28 mouse cellular contexts compared by ENCODE assay signal in the genomic region with DNA sequence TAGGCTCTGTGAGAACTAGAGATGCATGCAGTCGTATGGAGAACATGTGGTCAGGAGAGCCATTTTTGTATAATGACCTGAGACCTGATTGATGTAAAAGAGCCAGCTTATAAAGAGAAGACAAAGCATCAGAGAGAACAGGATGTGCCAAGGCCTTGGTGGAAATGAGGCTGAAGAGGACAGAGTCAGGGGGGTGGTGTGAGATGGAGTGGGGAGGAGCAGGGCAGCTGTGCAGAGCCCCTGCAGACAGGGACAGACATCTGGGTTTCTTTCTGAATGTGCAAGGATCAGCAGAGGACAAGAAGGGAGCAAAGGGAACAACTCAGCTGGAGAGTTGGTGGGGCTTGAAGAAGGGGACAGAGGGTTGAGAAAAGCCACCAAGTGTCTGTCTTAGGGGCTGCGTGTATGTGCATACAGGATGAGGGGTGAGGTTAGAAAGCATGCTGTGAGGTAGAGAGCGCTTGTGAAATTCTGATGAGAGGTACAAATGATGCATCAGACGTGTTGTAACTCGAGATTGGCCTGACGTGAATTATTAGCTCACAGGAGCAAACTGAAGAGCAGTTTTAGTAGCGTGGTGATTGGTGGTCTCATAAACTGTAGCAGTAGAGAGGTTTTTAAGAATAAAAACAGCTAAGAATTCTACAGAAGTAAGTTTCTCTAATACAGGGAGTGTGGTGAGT. TPM values are rescaled to one million over a fixed set of nuclear protein-coding genes. Genes with fewer than 3 reads are reported as not detected.
DNase-seq lines count a peak whose midpoint lies in the region; ATAC-seq lines count a peak whose summit lies in the region.
"Had no signal": no experiment of that assay in that cellular context is flagged by ENCODE, and none has a peak within 500 bp of the region (broad histone marks: within the 10 kb centered on the region; RNA-seq: fewer than 3 reads in every experiment).

No protein-coding gene starts in this region.

- no peaks in the 10 kb centered on the region for H3K9me3 ChIP-seq in limb, embryonic 12.5 days
- no peaks in the 10 kb centered on the region for H3K9me3 ChIP-seq in limb, embryonic 10.5 days (replicated peaks)
- no peaks in the 10 kb centered on the region for H3K9me3 ChIP-seq in lung, embryonic 15.5 days
- no peaks in the 10 kb centered on the region for H3K9me3 ChIP-seq in limb, embryonic 15.5 days
- H3K9me3 ChIP-seq: hindbrain, embryonic 12.5 days; limb, embryonic 13.5 days; midbrain, embryonic 10.5 days; midbrain, embryonic 15.5 days; neural tube, embryonic 15.5 days had no signal

- peaks cover 11% of the 10 kb centered on the region for H3K4me1 ChIP-seq in limb, embryonic 12.5 days (replicated peaks)
- peaks cover 11% of the 10 kb centered on the region for H3K4me1 ChIP-seq in limb, embryonic 10.5 days
- H3K4me1 ChIP-seq in lung, embryonic 15.5 days, result peaks cover 9% of the 10 kb centered on the region; the same call in 1 of the 2 replicates
- peaks cover 7% of the 10 kb centered on the region; the same call in 1 of the 2 replicates for H3K4me1 ChIP-seq in limb, embryonic 15.5 days
- H3K4me1 ChIP-seq: hindbrain, embryonic 12.5 days; midbrain, embryonic 15.5 days; neural tube, embryonic 15.5 days had no signal

- no peak overlapping the region for H3K4me3 ChIP-seq in limb, embryonic 12.5 days (replicated peaks)
- H3K4me3 ChIP-seq in limb, embryonic 10.5 days, result no peak overlapping the region
- H3K4me3 ChIP-seq in lung, embryonic 15.5 days, result no peak overlapping the region
- H3K4me3 ChIP-seq in limb, embryonic 15.5 days, result no peak overlapping the region
- H3K4me3 ChIP-seq: hindbrain, embryonic 12.5 days; limb, embryonic 13.5 days; midbrain, embryonic 10.5 days; midbrain, embryonic 15.5 days; neural tube, embryonic 15.5 days had no signal

- ATAC-seq in limb, embryonic 12.5 days (ENCODE audit: insufficient number of reproducible peaks, insufficient read depth, low FRiP score, low TSS enrichment, low read depth), result no peak
- ATAC-seq in lung, embryonic 15.5 days (ENCODE audit: borderline replicate concordance, extremely low read depth, low FRiP score, low TSS enrichment), result no peak
- no peak for ATAC-seq in limb, embryonic 15.5 days (ENCODE audit: insufficient number of reproducible peaks, low FRiP score, low TSS enrichment, low read depth)
- ATAC-seq: activated CD4-positive, CD25-positive, alpha-beta regulatory T cell, adult 4 months; forebrain, embryonic 14.5 days; intestine, postnatal 0 days; midbrain, embryonic 15.5 days had no signal

- H3K27me3 ChIP-seq in limb, embryonic 12.5 days, result no peaks in the 10 kb centered on the region
- no peaks in the 10 kb centered on the region for H3K27me3 ChIP-seq in limb, embryonic 10.5 days (ENCODE audit: low read depth, poor library complexity, severe bottlenecking)
- H3K27me3 ChIP-seq in lung, embryonic 15.5 days, result no peaks in the 10 kb centered on the region
- no peaks in the 10 kb centered on the region for H3K27me3 ChIP-seq in limb, embryonic 15.5 days
- H3K27me3 ChIP-seq: hindbrain, embryonic 12.5 days; limb, embryonic 13.5 days; midbrain, embryonic 15.5 days; neural tube, embryonic 15.5 days had no signal

- WGBS in limb, embryonic 12.5 days, result 29% methylated on average over 7 of the region's 7 CpGs
- WGBS in limb, embryonic 10.5 days, result 46% methylated on average over 7 of the region's 7 CpGs
- WGBS in lung, embryonic 15.5 days, result 45% methylated on average over 7 of the region's 7 CpGs
- WGBS in limb, embryonic 15.5 days, result 18% methylated on average over 7 of the region's 7 CpGs

- H3K9ac ChIP-seq in limb, embryonic 12.5 days (replicated peaks), result peak overlapping the region; percentile 1; the same call in 1 of the 2 replicates
- no peak overlapping the region for H3K9ac ChIP-seq in lung, embryonic 15.5 days
- no peak overlapping the region for H3K9ac ChIP-seq in limb, embryonic 15.5 days
- H3K9ac ChIP-seq: hindbrain, embryonic 12.5 days; limb, embryonic 13.5 days; midbrain, embryonic 15.5 days; neural tube, embryonic 15.5 days had no signal

- H3K4me2 ChIP-seq in limb, embryonic 12.5 days, result no peak overlapping the region
- no peak overlapping the region for H3K4me2 ChIP-seq in lung, embryonic 15.5 days
- no peak overlapping the region for H3K4me2 ChIP-seq in limb, embryonic 15.5 days
- H3K4me2 ChIP-seq: hindbrain, embryonic 12.5 days; limb, embryonic 13.5 days; midbrain, embryonic 15.5 days; neural tube, embryonic 15.5 days had no signal

- H3K27ac ChIP-seq in limb, embryonic 12.5 days, result peak overlapping the region; percentile 56; the same call in 1 of the 2 replicates
- no peak overlapping the region; the same call in 1 of the 2 replicates for H3K27ac ChIP-seq in limb, embryonic 10.5 days
- peak overlapping the region; percentile 26; the same call in 1 of the 2 replicates for H3K27ac ChIP-seq in lung, embryonic 15.5 days
- peak overlapping the region; percentile 43; the same call in 1 of the 2 replicates for H3K27ac ChIP-seq in limb, embryonic 15.5 days
- H3K27ac ChIP-seq: hindbrain, embryonic 12.5 days; limb, embryonic 13.5 days; midbrain, embryonic 10.5 days; midbrain, embryonic 15.5 days; neural tube, embryonic 15.5 days had no signal

- DNase-seq in limb, embryonic 10.5 days (ENCODE audit: low spot score), result no peak
- no peak for DNase-seq in lung, adult 18-20 months
- DNase-seq in Muller cell, postnatal 12 days (ENCODE audit: inconsistent ontology term), result peak; percentile 21
- no peak for DNase-seq in left cerebral cortex, adult 8-10 months (ENCODE audit: low spot score in 2 of 2)
- DNase-seq in adrenal gland, postnatal 4 days (ENCODE audit: low spot score in 2 of 2), result no peak
- DNase-seq: adrenal gland, adult 2 months; adrenal gland, postnatal 36 days; cerebellum, adult 2 months; cerebellum, postnatal 14 days; gastrocnemius, postnatal 14 days; heart, postnatal 36 days; kidney, adult 9 months; kidney, postnatal 10 days; layer of hippocampus, adult 9-11 months; retina, postnatal 1 day; right cerebral cortex, postnatal 14 days; thymus, postnatal 14 days had no signal

- no peaks in the 10 kb centered on the region for H3K36me3 ChIP-seq in limb, embryonic 12.5 days
- no peaks in the 10 kb centered on the region for H3K36me3 ChIP-seq in limb, embryonic 10.5 days
- H3K36me3 ChIP-seq in lung, embryonic 15.5 days, result no peaks in the 10 kb centered on the region
- H3K36me3 ChIP-seq in limb, embryonic 15.5 days, result no peaks in the 10 kb centered on the region
- H3K36me3 ChIP-seq: hindbrain, embryonic 12.5 days; limb, embryonic 13.5 days; midbrain, embryonic 10.5 days; midbrain, embryonic 15.5 days; neural tube, embryonic 15.5 days had no signal

RNA-seq across cellular contexts. Expression of a gene that starts 12.1 kb away (rescaled TPM):
- polyA plus RNA-seq in limb, embryonic 12.5 days (2016; fragmentation: Nextera tagmentation; extraction: Ambion mirVana), result 38.4 and 42.0 TPM in 2 replicates
- 37.9 and 41.7 TPM in 2 replicates for polyA plus RNA-seq in limb, embryonic 10.5 days (2016; fragmentation: Nextera tagmentation; extraction: Ambion mirVana)
- 30.3 and 31.0 TPM in 2 replicates for polyA plus RNA-seq in lung, embryonic 15.5 days (2015; fragmentation: Nextera tagmentation; extraction: Ambion mirVana)
- polyA plus RNA-seq in limb, embryonic 15.5 days (2015; fragmentation: Nextera tagmentation; extraction: Ambion mirVana), result 35.0 and 38.8 TPM in 2 replicates
- 100 to 1,000 TPM in 2 of 4 experiments, 10 to 100 TPM in 2; 93.7 to 105 (median 99.7) TPM for total RNA-seq in left cerebral cortex, adult 8-10 months (2022)
- 100 to 1,000 TPM; 117 to 130 TPM for total RNA-seq in adrenal gland, postnatal 4 days (2021)

RNA-seq across cellular contexts. Expression of a gene that starts 40.2 kb away (rescaled TPM):
- polyA plus RNA-seq in limb, embryonic 12.5 days (2016; fragmentation: Nextera tagmentation; extraction: Ambion mirVana), result 37.2 and 40.9 TPM in 2 replicates
- 46.6 and 46.7 TPM in 2 replicates for polyA plus RNA-seq in limb, embryonic 10.5 days (2016; fragmentation: Nextera tagmentation; extraction: Ambion mirVana)
- 30.4 and 31.1 TPM in 2 replicates for polyA plus RNA-seq in lung, embryonic 15.5 days (2015; fragmentation: Nextera tagmentation; extraction: Ambion mirVana)
- polyA plus RNA-seq in limb, embryonic 15.5 days (2015; fragmentation: Nextera tagmentation; extraction: Ambion mirVana), result 22.9 and 25.9 TPM in 2 replicates
- 10 to 100 TPM; 11.6 to 16.4 (median 14.1) TPM for total RNA-seq in left cerebral cortex, adult 8-10 months (2022)
- 10 to 100 TPM; 11.1 to 12.5 TPM for total RNA-seq in adrenal gland, postnatal 4 days (2021)
